ENCODE assay signal across 13 mouse cellular contexts in genomic region chr7:19713598-19713997, GRCm38 (mm10). TPM values are rescaled to one million over a fixed set of nuclear protein-coding genes. Genes with fewer than 3 reads are reported as not detected.
DNase-seq lines count a peak whose midpoint lies in the region; ATAC-seq and TF ChIP-seq lines count a peak whose summit lies in the region.
"Had no signal": no experiment of that assay in that cellular context is flagged by ENCODE, and none has a peak within 500 bp of the region (broad histone marks: within the 10 kb centered on the region; RNA-seq: fewer than 3 reads in every experiment).

No protein-coding gene starts in this region.

- no peak overlapping the region for H3K27ac ChIP-seq in heart, embryonic 15.5 days
- no peak overlapping the region for H3K27ac ChIP-seq in neural tube, embryonic 13.5 days (replicated peaks)
- H3K27ac ChIP-seq in neural tube, embryonic 15.5 days (replicated peaks), result no peak overlapping the region

- no peak overlapping the region for H3K4me2 ChIP-seq in heart, embryonic 15.5 days
- peak overlapping the region; percentile 98; the same call in 1 of the 2 replicates for H3K4me2 ChIP-seq in neural tube, embryonic 13.5 days
- H3K4me2 ChIP-seq in neural tube, embryonic 15.5 days, result no peak overlapping the region
- peak overlapping the region; percentile 91 for H3K4me2 ChIP-seq in myocyte (ENCODE audit: low read depth)

- ATAC-seq in heart, embryonic 15.5 days (replicated peaks; ENCODE audit: insufficient number of reproducible peaks, insufficient read depth, low FRiP score, low read depth), result no peak
- no peak for ATAC-seq in neural tube, embryonic 13.5 days (ENCODE audit: low read depth)
- ATAC-seq in neural tube, embryonic 15.5 days (ENCODE audit: low FRiP score), result no peak
- no peak for ATAC-seq in granulocyte monocyte progenitor cell, adult 5-6 weeks (replicated peaks; ENCODE audit: poor library complexity, severe bottlenecking)

- peaks cover 53% of the 10 kb centered on the region for H3K36me3 ChIP-seq in heart, embryonic 15.5 days
- peaks cover 51% of the 10 kb centered on the region for H3K36me3 ChIP-seq in neural tube, embryonic 13.5 days
- peaks cover 43% of the 10 kb centered on the region for H3K36me3 ChIP-seq in neural tube, embryonic 15.5 days
- H3K36me3 ChIP-seq in myocyte (ENCODE audit: control insufficient read depth, insufficient read depth), result peaks cover 17% of the 10 kb centered on the region

- H3K9ac ChIP-seq in heart, embryonic 15.5 days, result no peak overlapping the region
- peak overlapping the region; percentile 97; the same call in 1 of the 2 replicates for H3K9ac ChIP-seq in neural tube, embryonic 13.5 days
- no peak overlapping the region for H3K9ac ChIP-seq in neural tube, embryonic 15.5 days (replicated peaks)

- H3K4me3 ChIP-seq in heart, embryonic 15.5 days, result peak overlapping the region; percentile 100
- H3K4me3 ChIP-seq in neural tube, embryonic 13.5 days, result no peak overlapping the region
- H3K4me3 ChIP-seq in neural tube, embryonic 15.5 days (replicated peaks), result no peak overlapping the region
- peak overlapping the region; percentile 53 for H3K4me3 ChIP-seq in myocyte

- H3ac ChIP-seq in myocyte (ENCODE audit: control insufficient read depth, insufficient read length), result no peak overlapping the region

- no peaks in the 10 kb centered on the region for H3K27me3 ChIP-seq in heart, embryonic 15.5 days
- H3K27me3 ChIP-seq in neural tube, embryonic 13.5 days, result no peaks in the 10 kb centered on the region
- no peaks in the 10 kb centered on the region for H3K27me3 ChIP-seq in neural tube, embryonic 15.5 days (replicated peaks)
- no peaks in the 10 kb centered on the region for H3K27me3 ChIP-seq in myocyte (ENCODE audit: control insufficient read depth, insufficient read depth, insufficient read length)

- peaks cover 29% of the 10 kb centered on the region for H3K4me1 ChIP-seq in heart, embryonic 15.5 days (replicated peaks)
- peaks cover 24% of the 10 kb centered on the region for H3K4me1 ChIP-seq in neural tube, embryonic 13.5 days (replicated peaks)
- H3K4me1 ChIP-seq in neural tube, embryonic 15.5 days, result peaks cover 24% of the 10 kb centered on the region

- TF ChIP-seq POLR2A in myocyte (IDR thresholded peaks at IDR 0.05; ENCODE audit: insufficient read length, low read depth), result no peak

- DNase-seq in cerebellum, adult 11-12 months, result peak; percentile 53
- no peak for DNase-seq in cerebellum, postnatal 36 days
- DNase-seq in heart, postnatal 14 days, result no peak
- DNase-seq: right cerebral cortex, postnatal 4 days had no signal

- WGBS in heart, embryonic 15.5 days, result 84% methylated on average over 9 of the region's 9 CpGs
- 87% methylated on average over 9 of the region's 9 CpGs for WGBS in neural tube, embryonic 13.5 days
- WGBS in neural tube, embryonic 15.5 days, result 94% methylated on average over 9 of the region's 9 CpGs

- no peaks in the 10 kb centered on the region for H3K9me3 ChIP-seq in heart, embryonic 15.5 days (replicated peaks)
- H3K9me3 ChIP-seq in neural tube, embryonic 13.5 days, result no peaks in the 10 kb centered on the region
- no peaks in the 10 kb centered on the region for H3K9me3 ChIP-seq in neural tube, embryonic 15.5 days (replicated peaks)

- peaks cover 20% of the 10 kb centered on the region for H3K79me2 ChIP-seq in myocyte (ENCODE audit: control insufficient read depth, insufficient read depth)

- intact Hi-C loops in heart, postnatal 14 days (cut with DNase I), result loop anchor here (2.0 to 5.0 kb wide), 2 partner anchors 45 to 126 kb away; no protein-coding TSS in a partner anchor

TF ChIP-seq in myocyte, 11 proteins besides CTCF, POLR2A, EP300 and RAD21:
- TF ChIP-seq E2F4 (IDR thresholded peaks at IDR 0.05; ENCODE audit: insufficient read depth) (no peak), MAX (IDR thresholded peaks at IDR 0.05; ENCODE audit: low read depth) (no peak), MYOD1 (IDR thresholded peaks at IDR 0.05; ENCODE audit: control insufficient read depth in 1 of 3, insufficient read length in 2 of 3, low read depth in 2 of 3) (no peak), POLR2AphosphoS2 (IDR thresholded peaks at IDR 0.05; ENCODE audit: insufficient read length, low read depth) (no peak), MYOG (IDR thresholded peaks at IDR 0.05; ENCODE audit: control insufficient read depth in 1 of 3, insufficient read depth in 1 of 3, insufficient read length in 2 of 3, low read depth in 2 of 3) (no peak), TCF3 (IDR thresholded peaks at IDR 0.05; ENCODE audit: insufficient read length, low read depth) (no peak), REST (IDR thresholded peaks at IDR 0.05; ENCODE audit: insufficient read depth, insufficient read length) (no peak), TCF12 (IDR thresholded peaks at IDR 0.05; ENCODE audit: insufficient read depth, poor library complexity, severe bottlenecking) (no peak), SRF (IDR thresholded peaks at IDR 0.05; ENCODE audit: control insufficient read depth, insufficient read length, low read depth) (no peak), CEBPB (IDR thresholded peaks at IDR 0.05; ENCODE audit: insufficient read depth, poor library complexity, severe bottlenecking) (no peak), USF1 (IDR thresholded peaks at IDR 0.05; ENCODE audit: low read depth) (no peak)

RNA-seq across cellular contexts. Expression of gene Tomm40, which starts 1.6 kb away (rescaled TPM):
- polyA plus RNA-seq in heart, embryonic 15.5 days (2015; fragmentation: Nextera tagmentation; extraction: Ambion mirVana), result 142 and 164 TPM in 2 replicates
- 100 to 1,000 TPM; 107 to 120 TPM for total RNA-seq in heart, postnatal 14 days (2021)
- polyA plus RNA-seq in neural tube, embryonic 13.5 days (2015; fragmentation: Nextera tagmentation; extraction: Ambion mirVana), result 117 and 134 TPM in 2 replicates
- 155 and 171 TPM in 2 replicates for polyA plus RNA-seq in neural tube, embryonic 15.5 days (2015; fragmentation: Nextera tagmentation; extraction: Ambion mirVana)
- 112 TPM for polyA plus RNA-seq in myocyte (2012; fragmentation: generic; extraction: Trizol)
- total RNA-seq in granulocyte monocyte progenitor cell, adult 5-6 weeks (2014; fragmentation: Nextera tagmentation), result 70.2 and 76.7 TPM in 2 replicates
- total RNA-seq in granulocyte monocyte progenitor cell, adult 5-6 weeks (2017), result 36.2 and 47.0 TPM in 2 replicates

RNA-seq across cellular contexts. Expression of gene Apoe, which starts 14.6 kb away (rescaled TPM):
- 596 and 739 TPM in 2 replicates for polyA plus RNA-seq in heart, embryonic 15.5 days (2015; fragmentation: Nextera tagmentation; extraction: Ambion mirVana)
- total RNA-seq in heart, postnatal 14 days (2021), result 100 to 1,000 TPM; 243 to 352 TPM
- polyA plus RNA-seq in neural tube, embryonic 13.5 days (2015; fragmentation: Nextera tagmentation; extraction: Ambion mirVana), result 408 and 440 TPM in 2 replicates
- polyA plus RNA-seq in neural tube, embryonic 15.5 days (2015; fragmentation: Nextera tagmentation; extraction: Ambion mirVana), result 643 and 683 TPM in 2 replicates
- 2.3 TPM for polyA plus RNA-seq in myocyte (2012; fragmentation: generic; extraction: Trizol)
- 21.9 and 23.5 TPM in 2 replicates for total RNA-seq in granulocyte monocyte progenitor cell, adult 5-6 weeks (2014; fragmentation: Nextera tagmentation)
- 59.3 and 90.6 TPM in 2 replicates for total RNA-seq in granulocyte monocyte progenitor cell, adult 5-6 weeks (2017)

RNA-seq across cellular contexts. Expression of gene Apoc1, which starts 21.1 kb away (rescaled TPM):
- polyA plus RNA-seq in heart, embryonic 15.5 days (2015; fragmentation: Nextera tagmentation; extraction: Ambion mirVana), result 12.3 and 17.0 TPM in 2 replicates
- total RNA-seq in heart, postnatal 14 days (2021), result 1 to 10 TPM; 2.2 to 8.9 TPM
- 4.4 and 6.6 TPM in 2 replicates for polyA plus RNA-seq in neural tube, embryonic 13.5 days (2015; fragmentation: Nextera tagmentation; extraction: Ambion mirVana)
- polyA plus RNA-seq in neural tube, embryonic 15.5 days (2015; fragmentation: Nextera tagmentation; extraction: Ambion mirVana), result 6.5 and 7.3 TPM in 2 replicates
- not detected for polyA plus RNA-seq in myocyte (2012; fragmentation: generic; extraction: Trizol)
- 10.3 and 17.9 TPM in 2 replicates for total RNA-seq in granulocyte monocyte progenitor cell, adult 5-6 weeks (2014; fragmentation: Nextera tagmentation)
- total RNA-seq in granulocyte monocyte progenitor cell, adult 5-6 weeks (2017), result 0.57 and 10.6 TPM in 2 replicates

RNA-seq across cellular contexts. Expression of gene Apoc4, which starts 32.3 kb away (rescaled TPM):
- 0.34 and 2.5 TPM in 2 replicates for polyA plus RNA-seq in heart, embryonic 15.5 days (2015; fragmentation: Nextera tagmentation; extraction: Ambion mirVana)
- not detected for total RNA-seq in heart, postnatal 14 days (2021)
- polyA plus RNA-seq in neural tube, embryonic 13.5 days (2015; fragmentation: Nextera tagmentation; extraction: Ambion mirVana), result 0.08 TPM in 1 of 2 replicates, not detected in the other
- polyA plus RNA-seq in neural tube, embryonic 15.5 days (2015; fragmentation: Nextera tagmentation; extraction: Ambion mirVana), result 0.38 and 0.75 TPM in 2 replicates
- not detected for polyA plus RNA-seq in myocyte (2012; fragmentation: generic; extraction: Trizol)
- total RNA-seq in granulocyte monocyte progenitor cell, adult 5-6 weeks (2014; fragmentation: Nextera tagmentation), result not detected in 2 replicates
- total RNA-seq in granulocyte monocyte progenitor cell, adult 5-6 weeks (2017), result not detected in 2 replicates
- polyA plus RNA-seq: brain, embryonic 14.5 days; embryonic facial prominence, embryonic 14.5 days had no signal

RNA-seq across cellular contexts. Expression of gene Gm44805, which starts 32.4 kb away (rescaled TPM):
- 0.25 TPM in 1 of 2 replicates, not detected in the other for polyA plus RNA-seq in heart, embryonic 15.5 days (2015; fragmentation: Nextera tagmentation; extraction: Ambion mirVana)
- total RNA-seq in heart, postnatal 14 days (2021), result not detected
- polyA plus RNA-seq in neural tube, embryonic 13.5 days (2015; fragmentation: Nextera tagmentation; extraction: Ambion mirVana), result not detected in 2 replicates
- not detected in 2 replicates for polyA plus RNA-seq in neural tube, embryonic 15.5 days (2015; fragmentation: Nextera tagmentation; extraction: Ambion mirVana)
- polyA plus RNA-seq in myocyte (2012; fragmentation: generic; extraction: Trizol), result not detected
- total RNA-seq in granulocyte monocyte progenitor cell, adult 5-6 weeks (2014; fragmentation: Nextera tagmentation), result not detected in 2 replicates
- total RNA-seq in granulocyte monocyte progenitor cell, adult 5-6 weeks (2017), result not detected in 2 replicates
- polyA plus RNA-seq: brain, embryonic 14.5 days; embryonic facial prominence, embryonic 14.5 days; heart, embryonic 14.5 days; stomach, embryonic 14.5 days had no signal

Comparison
In these comparisons a context has a peak if more than half of its experiments do, and no peak if none do; other contexts are left out.
1. H3K4me2 ChIP-seq: peak in neural tube, embryonic 13.5 days (single experiment) and myocyte (single experiment); none in heart, embryonic 15.5 days (single experiment) and neural tube, embryonic 15.5 days (single experiment).
2. H3K4me3 ChIP-seq: peak in heart, embryonic 15.5 days (single experiment) and myocyte (single experiment); none in neural tube, embryonic 13.5 days (single experiment) and neural tube, embryonic 15.5 days (single experiment).
3. RNA of gene Apoe, which starts 14.6 kb away (polyA plus RNA-seq): 643 to 683 TPM in neural tube, embryonic 15.5 days, 596 to 739 TPM in heart, embryonic 15.5 days and 408 to 440 TPM in neural tube, embryonic 13.5 days; 2.3 TPM in myocyte (single experiment); every median in the first group is over 100 times any median in the second.